Mouse (Mus musculus) layer of hippocampus, adult 11-12 months (tissue): ENCODE measurements around the gene Papola.

Experiments
- DNase-seq: peaks from one replicate; pipeline ENCODE4 v3.0.0; 2022; ENCODE audit warnings: low spot score

The Papola gene

GRCm38 (mm10) chr12:105863436-105863835, 78.9 kb downstream of the Papola start:
- DNase-seq: no peak

DNA sequence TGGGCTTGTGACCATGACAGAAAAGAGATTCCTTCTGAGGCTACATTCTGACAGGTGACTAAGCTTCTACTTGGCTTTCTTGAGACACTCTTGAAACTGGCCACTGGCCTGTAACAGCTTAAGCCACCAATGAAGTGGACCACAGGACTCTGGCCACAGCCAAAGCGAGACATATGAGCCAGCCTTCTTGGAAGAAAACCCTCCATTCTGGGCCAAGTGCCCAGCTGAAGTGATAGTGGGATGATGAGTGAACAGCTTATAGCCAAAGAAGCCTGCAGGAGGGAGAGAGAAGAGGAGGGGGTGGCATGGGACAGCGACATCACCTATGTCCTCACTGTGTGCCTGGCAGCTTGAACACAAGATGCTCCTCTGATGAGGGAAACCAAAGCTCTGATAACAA, 83.2 kb downstream of the Papola start:
- DNase-seq: no peak

DNA sequence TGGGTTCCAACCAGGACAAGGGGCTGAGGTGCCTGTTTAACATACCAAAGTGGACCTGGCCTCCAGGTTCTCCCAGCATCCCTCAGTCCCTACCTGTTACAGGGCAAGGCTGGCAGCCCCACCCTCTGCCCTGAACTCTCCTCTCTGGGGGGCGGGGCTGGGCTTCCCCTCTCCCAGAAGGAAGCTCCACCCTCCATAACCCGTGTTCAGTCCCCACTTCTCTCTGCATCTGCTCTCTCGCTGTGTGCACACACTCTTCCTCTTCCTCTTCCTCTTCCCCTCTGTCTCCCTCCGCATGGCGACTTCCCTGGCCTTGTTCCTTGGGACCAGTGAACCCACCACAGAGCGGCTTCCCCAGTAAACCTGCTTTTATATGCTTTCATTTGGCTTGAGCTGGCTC, 84.7 kb downstream of the Papola start:
- DNase-seq: no peak

- no peak for DNase-seq
Observed at GRCm38 (mm10) chr12:105869696-105870095, 85.2 kb downstream of the Papola start.

DNA sequence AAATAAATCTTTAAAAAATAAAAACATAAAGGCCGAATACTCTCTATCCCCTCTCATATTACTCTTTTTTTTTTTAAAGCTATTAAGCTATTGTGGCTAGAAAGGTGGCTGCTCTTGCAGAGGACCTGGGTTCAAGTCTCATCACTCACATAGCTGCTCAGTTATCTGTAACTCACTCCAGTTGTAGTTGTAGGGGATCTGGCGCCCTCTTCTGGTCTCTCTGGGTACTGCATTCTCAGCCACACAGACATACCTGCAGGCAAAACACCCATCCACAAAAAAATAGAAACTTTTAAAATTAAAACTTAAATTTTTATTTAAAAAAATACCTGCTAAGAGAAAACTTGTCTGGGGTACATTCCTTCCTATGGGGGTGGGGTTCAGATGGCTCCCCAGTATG, 88.8 kb downstream of the Papola start:
- DNase-seq: no peak

GRCm38 (mm10) chr12:105875112-105875511, 90.6 kb downstream of the Papola start:
- no peak for DNase-seq

GRCm38 (mm10) chr12:105876521-105876920, 92.0 kb downstream of the Papola start:
- DNase-seq: no peak

DNA sequence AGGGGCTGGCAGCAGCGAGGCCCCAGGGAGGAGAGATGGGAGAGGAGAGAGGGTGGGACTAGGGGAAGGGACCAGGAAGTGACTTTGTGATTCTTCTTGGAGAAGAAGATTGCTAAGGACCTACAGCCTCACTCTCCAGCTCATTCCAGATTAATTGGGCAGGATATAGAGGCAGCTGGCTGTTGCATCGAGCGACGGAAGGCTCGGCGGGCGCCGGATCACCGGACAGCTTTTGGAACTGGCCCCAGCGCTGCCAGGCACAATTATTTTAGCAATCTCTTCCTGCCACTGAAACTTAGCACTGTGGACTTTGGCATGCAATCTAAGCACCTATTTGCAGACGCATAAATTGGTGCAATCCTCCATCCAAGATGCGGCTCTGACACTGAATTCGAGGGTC, 92.4 kb downstream of the Papola start:
- DNase-seq: no peak

DNA sequence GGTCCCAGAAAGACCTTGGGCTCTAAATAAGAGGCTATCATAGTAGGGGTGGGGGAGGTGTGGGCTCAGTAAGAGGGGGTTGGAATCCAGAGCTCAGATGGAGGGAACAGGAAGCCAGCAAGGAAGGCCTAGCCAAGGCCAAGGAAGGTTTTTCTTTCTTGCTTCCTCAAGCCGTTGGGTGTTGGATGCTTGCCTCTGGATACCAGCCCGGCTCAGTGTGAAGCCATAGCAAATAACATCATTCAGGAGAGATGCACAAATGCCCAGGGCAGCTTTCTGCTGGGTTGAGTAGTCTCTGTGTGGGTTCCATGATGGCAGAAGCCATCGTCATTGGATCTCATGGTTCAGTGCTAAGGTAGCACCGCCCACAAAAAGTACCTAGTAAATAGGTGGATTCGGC, 94.3 kb downstream of the Papola start:
- DNase-seq: no peak

GRCm38 (mm10) chr12:105883799-105884514, 99.5 kb downstream of the Papola start:
- DNase-seq: no peak

DNA sequence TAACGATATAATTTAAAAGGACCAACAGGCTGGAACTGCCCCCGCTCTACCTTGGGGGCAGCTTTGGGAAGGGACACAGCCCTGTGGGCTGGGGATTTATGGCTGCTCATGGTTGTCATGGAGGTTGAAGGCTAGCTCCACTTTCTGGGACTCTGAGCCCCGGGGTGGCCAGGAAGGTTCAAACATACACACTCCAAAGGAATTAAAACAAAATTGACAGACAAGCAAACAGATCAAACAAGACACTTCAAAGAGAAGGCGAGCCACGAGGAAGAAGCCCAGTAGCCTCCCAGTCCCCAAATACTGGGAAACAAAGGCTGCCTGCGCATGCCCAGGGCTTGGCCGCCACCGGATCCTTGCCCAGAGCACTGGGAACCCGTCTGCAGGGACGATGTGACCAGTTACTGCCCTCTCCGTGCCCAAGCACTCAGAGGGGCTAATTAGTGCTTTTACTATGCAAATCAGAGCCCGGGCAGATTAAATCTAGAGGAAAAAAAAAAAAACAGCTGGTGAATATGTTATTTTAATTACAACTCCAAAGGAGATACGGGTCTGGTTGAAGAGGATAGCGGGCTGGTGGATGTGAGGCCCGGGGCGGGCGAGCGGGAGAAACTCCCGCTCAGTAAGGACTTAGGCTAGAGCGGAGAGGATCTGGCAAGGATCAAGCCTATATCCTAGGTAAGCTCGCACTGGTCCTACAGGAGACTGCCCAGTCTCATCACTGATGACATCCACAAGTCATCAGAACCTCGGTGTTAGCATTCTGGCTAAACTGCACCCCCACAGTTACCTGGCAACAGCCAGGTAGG, 100.2 kb downstream of the Papola start:
- DNase-seq: no peak
